Mouse (Mus musculus): ENCODE data around the gene Nf1.

Nf1 gene

DNA sequence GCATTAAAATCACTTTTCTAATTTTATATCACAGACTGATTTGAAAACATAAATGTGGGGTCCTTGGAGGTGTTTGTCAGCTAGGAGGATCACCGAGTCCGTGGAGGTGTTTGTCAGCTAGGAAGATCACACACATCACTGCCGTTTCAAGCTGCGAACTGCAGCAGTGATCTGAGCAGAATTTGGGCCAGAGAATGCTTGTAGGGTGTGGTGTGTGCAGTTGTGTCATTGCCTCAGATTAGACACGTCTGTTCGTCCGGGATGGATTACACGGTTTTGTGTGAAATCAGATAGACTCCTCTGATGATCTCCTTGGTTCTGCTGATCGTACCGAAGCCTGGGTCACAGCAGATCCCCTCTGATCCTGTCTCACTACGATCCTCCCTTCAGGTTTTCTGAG, 191.3 kb downstream of the Nf1 start:
- no peak for DNase-seq

DNA sequence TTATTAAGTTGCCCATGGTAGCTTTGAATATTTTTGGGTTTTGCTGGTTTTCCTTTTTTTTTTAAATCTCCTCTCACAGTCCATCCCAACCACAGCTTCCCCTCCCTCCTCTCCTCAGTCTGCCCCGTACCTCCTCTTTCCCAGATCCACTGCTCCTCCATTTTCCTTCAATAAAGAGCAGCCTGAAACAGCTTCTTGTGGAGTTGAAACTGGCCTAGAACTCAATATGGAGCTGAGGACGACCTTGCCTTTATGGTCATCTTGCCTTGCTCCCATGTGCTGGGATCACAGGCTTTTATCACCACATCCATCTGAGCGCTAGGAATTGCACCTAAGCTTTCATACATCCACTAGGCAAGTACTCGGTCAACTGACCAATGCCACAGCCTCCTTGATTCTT, 192.0 kb downstream of the Nf1 start:
- DNase-seq = no peak

DNA sequence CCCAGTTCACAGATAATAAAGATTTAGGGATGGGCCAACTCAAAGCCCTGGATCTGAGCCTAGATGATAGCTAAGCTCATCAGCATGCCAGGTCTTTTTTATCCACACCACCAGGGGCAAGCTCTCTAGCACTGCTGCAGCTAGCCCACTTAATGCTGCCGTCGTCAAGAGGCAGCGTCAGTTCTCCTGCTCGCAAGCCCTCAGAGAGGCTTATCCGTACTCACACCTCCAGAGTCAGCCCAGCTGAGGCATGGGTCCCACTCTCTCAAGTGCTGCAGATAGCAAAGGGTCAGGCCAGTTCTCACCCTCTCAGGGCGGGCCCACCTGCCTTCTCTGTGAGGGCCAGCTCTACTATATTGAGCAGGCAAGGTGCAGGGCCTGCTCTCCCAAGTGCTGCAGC, 193.8 kb downstream of the Nf1 start:
- DNase-seq = peak; percentile 16

DNA sequence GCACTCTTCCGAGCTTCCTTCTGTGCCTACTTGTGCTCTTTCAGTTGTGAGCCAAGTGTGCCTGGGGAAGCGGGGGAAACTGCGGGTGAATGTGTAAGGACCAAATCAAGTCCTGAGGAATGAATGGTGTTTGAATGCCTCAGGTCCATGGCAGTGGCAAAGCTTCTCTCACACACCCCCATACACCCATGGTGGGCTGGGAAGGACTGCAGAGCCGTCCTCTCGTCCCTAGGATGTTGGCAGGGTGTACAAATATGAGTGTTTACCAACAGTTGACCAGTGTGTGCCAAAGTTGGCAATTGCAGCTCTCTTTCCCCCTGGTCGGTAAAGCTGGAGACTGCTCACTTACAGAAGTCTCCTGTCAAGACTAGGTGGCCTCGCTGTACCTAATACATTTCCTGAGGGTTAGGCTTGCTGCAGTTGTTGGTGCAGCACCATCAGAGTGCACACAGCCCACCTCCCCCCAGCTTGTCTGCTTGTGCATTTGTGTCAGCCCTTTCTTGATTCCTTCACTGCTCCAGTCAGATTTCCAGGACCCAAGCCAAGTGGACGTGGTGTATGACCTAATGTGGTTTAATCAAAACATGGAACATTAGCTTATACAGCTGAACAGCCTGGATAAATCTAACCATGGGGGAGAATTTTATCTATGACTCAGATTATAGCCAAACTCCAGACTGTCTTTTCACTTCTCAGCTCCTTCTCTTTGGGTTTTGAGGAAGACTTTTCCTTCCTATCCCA, 194.6 kb downstream of the Nf1 start:
- DNase-seq = no peak

DNA sequence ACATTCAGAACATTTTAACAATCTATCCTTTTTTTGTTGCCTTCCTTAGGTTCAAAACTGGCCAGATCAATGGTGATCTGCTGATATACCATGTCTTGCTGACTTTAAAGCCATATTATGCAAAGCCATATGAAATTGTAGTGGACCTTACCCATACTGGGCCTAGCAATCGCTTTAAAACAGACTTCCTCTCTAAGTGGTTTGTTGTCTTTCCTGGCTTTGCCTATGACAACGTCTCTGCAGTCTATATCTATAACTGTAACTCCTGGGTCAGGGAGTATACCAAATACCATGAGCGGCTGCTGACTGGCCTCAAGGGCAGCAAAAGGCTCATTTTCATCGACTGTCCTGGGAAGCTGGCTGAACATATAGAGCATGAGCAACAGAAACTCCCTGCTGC, 196.1 kb downstream of the Nf1 start:
- DNase-seq = no peak

DNA sequence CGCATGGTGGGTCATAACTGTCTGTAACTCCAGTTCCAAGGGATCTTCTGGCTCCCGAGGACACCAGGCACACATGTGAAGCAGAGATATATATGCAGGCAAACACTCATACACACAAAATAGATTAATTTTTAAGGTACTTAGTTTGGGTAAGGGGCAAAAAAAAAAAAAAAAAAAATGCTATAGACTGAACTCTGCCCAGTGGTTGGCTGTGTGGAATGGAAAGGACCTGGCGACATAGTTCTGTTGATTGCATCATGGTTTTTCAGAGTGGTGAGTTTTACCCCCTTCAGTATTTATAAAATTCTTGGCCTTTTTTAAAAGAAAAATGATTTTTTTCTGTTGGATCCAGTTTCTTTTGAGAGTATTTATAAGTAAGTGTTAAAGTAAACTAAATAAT, 196.8 kb downstream of the Nf1 start:
- no peak for DNase-seq

DNA sequence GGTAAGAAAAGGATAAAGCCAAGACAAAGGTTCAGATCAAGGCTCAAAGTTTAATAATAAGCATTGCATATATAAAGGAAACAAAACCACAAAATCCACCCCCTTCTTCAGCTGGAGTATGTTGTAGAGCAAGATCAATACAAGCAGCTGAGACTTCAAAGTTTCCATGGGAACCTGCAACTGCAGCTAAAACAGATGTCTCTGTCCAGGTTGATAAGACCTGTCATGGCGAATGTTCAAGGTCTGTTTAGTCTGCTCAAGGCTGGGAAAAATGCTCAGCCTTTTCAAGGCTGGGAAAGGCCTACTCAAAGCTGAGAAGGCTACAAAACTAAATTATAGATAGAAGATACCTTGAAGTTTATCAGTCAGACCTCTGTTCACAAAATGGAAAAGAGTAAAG, 213.1 kb downstream of the Nf1 start:
- DNase-seq = no peak

DNA sequence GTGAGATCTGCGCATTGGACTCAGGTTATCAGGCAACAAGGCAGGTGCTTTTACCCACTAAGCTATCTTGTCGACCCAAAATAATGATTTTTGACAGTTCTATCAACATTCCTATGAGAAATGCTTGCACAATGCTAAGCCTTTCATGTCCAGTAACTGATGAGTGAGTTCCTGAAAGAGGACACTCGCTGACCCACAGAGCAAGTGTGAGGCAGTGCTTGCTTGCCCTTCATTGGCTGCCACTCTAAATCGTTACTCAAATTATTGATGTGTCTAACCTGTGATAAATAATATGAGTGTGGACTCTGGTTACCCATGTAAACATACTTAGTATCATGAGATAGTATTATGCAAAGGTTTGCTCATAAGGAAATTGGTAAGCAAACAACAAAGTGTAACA, 221.0 kb downstream of the Nf1 start:
- DNase-seq = no peak

DNA sequence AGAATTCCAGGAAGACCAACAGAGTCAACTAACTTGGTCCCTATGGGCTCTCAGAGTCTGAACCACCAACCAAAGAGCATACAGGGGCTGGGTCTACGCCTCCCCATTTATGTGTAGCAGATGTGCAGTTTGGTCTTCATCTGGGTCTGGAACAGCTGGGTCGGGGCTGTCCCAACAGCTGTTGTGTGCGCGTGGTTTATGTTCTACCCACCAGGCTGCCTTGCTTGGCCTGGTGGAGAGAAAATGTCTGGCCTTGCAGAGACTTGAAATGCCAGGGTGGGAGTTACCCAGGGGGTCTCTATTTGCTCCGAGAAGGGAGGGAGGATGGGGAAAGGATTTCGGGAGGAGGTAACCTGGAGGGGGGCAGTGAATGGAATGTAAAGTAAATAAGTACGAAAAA, 224.0 kb downstream of the Nf1 start:
- DNase-seq = no peak

DNA sequence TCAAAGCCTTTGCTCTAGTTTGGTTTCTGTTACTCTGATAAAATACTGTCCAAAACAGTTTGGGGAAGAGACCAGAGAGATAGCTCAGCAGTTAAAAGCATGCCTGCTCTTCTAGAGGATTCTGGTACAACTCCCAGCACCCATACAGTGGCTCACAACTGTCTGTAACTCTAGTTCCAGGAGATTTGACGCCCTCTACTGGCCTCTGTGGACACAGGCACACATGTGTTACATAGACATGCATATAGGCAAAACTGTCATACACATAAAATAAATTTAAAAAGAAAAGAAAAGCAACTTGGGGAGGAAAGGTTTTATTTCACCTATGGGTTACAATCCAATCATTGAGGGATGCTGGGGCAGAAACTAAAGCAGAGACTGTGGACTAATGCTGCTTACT, 227.5 kb downstream of the Nf1 start:
- no peak for DNase-seq

DNA sequence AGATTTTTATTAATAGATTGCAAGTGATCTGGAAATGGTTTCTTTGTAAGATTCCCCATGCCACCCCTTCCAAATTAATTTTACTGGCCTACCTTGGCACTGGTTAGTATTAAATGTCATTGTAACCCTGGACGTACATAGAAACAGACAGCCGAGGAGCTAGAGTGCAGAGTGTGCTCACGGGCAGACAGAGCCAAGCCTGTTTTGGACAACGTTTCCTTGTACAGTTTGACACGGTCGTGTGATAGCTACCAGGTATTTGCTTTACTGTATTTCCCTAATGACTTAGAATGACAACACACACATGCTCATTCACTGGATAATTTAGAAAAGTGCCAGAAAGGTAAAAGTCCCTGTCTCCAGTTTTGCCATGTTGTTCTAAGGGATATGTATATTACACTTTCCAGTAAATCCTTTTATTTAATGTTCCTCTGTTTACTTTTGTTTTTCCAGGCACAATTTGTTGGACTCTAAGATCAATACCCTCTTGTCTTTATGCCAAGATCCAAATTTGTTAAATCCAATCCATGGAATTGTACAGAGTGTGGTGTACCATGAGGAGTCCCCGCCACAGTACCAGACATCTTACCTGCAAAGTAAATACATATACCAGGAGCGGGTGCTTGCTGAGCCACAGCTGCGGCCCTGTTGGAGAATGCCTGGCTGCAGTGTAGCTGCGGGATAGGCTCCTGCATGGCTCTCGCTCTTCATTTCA, 228.9 kb downstream of the Nf1 start:
- DNase-seq = no peak

DNA sequence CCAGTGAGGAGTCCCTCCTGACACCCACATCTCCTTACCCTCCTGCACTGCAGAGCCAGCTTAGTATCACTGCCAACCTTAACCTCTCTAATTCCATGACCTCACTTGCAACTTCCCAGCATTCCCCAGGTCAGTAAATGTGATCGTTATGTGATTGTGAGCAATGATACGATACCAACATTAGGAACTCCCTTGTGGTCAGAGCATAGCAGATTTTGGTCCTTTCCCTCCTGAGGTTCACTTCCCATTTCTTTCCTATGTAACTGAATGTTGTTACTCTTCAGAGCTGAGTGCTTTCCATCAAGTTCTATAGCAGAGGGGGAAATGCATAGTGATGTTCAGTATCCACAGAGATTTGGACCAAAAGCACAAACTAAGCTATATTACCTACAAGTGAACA, 230.8 kb downstream of the Nf1 start:
- DNase-seq = no peak

DNA sequence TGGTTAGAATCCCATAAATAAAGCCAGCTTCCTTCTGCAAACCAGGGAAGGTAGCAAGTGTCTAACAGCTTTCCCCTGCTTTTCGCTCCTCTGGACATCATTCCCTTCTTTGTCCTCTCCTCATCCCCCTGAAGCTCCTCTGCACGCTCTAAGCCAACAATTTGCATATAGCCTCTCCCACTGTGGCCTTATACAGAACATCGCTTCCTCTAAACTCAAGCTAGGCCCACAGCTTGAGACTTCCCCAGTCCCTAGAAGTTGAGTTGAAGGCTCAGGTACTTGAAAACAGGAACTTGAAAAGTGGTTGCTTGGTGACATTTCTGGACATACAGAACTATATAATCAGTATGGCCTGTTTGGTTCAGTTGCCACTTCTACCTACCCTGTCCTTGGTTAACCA, 234.3 kb downstream of the Nf1 start:
- no peak for DNase-seq

DNA sequence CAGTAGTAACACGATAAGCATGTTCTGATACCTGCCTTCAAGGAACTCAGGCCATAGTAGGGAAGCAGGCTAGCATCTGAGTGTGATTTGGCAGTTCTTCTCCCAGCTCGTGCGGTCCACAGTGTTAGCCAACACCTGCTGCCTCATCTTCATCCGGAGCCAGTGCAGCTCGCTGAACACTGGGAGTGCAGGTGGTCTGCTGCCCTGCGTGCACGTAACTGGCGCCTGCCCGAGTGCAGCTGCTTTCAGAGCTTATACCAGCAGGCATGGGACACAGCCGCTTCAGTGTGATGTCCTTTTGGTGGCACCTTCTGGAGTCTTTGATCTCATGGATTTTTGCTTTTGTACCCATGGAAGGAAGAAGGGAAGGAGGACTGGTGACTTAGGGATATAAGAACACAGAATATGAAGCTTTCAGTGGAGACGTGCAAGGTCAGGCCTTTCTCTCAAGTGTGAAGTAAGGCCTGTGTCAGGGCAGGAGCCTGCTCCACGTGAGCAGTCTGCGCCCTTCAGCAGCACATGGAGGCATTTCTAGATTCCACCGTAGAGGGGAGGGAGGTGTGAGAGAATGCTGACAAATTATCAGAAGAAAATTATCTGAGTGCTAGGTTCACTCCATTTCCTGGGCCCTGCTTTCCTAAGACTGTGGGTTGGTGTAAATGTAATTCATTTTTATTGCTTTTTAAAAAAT, 236.0 kb downstream of the Nf1 start:
- DNase-seq = no peak

DNA sequence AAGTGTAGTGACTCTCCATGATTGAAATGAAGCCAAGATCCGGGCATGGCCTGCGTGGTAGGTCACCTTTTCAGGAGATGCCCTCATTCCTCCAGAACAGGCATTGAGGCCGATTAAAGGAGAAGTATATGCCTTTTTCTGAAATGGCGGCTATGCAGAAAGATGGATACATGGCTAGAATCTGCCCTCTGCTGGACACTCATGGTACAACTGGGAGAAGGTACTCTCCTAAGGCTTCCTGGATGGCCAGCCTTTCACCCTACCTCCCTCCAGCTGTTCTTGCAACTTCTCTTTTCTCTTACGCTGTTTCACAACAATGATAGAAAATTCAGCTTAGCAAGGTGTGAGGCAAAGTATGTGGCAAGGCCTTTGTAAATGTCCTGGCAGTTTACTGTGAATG, 238.2 kb downstream of the Nf1 start:
- DNase-seq = peak; percentile 67

DNA sequence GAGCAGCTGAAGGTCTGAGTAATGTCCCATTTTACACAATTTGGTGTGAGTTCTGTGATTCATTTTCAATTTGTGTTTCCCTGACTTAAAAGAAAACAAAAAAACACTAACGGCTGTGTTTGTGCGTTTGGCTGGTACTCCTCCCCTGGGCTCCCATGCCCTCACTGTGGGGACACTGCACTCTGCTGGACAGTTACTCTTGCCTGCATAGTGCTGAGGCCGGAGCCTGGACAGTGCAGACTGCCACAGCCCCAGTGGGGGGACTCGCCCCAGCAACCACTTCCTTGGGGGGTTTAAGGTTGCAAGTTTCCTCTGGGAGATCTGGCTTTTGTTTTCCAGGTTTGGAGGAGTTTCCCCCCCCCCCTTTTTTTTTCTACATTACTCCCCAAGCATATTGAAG, 241.2 kb downstream of the Nf1 start:
- DNase-seq = no peak

DNA sequence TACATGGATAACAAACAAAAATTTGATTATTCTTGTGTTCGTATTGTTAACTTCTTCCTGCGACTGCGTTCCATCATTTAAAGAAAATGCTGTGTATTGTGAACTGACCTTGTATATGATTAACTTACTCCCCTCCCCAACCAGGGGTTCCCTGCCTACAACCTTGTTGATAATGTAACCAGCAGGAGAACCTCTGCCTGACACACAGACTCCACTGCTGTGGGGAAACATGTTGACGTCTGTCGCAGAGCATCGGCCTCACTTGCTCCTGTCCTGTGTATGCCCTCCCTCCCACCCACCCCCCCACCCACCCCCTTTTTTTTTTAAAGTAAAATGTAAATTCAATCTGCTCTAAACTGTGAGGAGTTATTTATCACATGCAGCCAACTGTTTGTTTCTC, 241.8 kb downstream of the Nf1 start:
- DNase-seq = no peak

DNA sequence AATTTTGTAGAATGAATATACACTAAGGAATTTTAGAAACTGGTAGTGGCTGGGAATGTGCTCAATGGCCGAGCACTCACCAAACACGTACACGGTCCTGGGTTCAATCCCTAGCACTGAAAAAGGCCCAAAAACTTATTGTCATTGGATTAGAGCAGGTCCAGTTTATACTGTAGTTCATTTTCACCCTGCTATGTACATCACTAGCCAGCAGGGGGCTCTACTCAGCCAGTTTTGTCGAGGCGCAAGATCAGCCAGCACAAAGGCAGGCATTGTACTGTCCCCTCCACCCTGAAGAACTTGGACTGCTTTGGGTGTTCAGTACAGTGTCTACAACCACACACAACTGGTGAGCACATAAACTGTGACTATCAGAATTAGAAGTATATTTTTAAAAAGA, 244.7 kb downstream of the Nf1 start:
- DNase-seq = peak; percentile 57

DNA sequence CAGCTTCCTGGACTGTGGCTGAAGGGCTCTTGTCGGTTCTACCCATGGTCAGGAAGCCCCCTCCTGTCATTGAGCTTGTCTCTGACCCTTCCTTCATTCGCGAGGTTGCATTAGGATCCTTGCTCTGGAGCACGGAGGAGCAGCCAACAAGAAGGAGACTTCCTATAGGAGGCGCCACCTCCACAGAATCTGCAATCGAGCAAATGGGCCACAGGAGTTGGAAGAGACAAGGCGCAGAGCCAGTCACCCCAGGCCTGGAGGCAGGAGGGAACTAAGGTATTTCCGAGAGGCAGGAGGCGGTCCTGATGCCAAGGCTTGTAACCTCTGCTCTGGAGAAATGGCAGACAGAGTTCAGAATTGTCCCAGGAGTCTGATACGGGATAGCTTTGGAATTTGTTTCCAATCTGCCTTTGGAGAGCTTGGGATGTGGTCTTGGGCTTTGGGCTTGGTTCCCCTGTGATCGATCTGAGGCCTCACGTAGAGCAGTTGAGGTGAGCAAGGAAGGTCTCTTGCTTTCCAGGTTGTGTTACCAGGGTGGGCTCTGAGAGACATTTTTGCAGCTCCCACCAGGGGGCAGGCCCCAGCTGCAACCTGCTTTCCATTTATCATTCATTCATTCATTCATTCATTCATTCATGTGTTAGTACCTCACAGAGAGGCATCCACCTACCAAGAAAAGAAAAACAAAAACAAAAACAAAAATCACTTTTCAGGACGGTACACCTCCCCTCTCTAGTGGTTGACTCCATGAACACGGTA, 250.0 kb downstream of the Nf1 start:
- DNase-seq = peak; percentile 19

DNA sequence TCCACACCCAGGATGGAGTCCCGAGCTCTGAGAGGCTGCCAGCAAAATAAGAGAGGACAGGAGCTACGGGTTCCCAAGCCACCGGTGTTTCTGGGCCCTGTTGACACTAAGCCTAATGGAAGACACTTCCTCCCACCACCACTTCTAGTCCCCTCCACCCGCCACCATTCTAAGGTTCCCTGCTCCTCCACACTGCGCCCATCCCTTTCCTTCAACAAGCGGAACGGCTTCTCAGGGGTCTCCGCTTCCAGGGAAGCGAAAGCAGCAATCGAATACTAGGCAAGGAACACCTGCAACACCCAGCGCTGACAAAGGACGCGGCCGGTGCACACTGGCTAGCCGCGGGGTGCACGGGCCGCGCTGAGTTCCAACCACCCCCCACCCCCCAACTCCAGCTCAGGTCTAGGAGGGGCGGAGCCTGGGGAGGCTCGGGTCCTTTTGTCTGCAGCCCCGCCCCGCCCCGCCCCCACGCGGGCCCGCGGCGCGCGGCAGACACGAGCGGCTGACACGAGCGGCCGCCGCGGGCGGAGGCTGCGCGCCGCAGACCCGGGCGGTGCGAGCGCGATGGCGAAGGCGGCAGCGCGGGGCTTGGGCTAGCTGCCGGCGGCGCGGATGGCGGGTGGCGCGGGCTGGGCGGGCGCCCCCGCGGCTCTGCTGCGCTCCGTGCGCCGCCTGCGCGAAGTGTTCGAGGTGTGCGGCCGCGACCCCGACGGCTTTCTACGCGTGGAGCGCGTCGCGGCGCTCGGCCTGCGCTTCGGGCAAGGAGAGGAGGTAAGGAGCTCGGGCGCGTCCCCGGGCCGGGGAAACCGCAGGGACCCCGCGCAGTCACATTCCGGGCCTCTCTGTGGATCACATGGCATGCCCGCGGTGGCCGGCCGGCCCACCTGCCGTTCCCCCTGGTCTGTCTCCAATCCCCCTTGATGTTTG, 251.4 kb downstream of the Nf1 start, which contains the start of gene Rab11fip4:
Gene Rab11fip4, plus strand, starts transcription at position 549 of the 927 bp plus-strand sequence.
- no peak for DNase-seq

DNA sequence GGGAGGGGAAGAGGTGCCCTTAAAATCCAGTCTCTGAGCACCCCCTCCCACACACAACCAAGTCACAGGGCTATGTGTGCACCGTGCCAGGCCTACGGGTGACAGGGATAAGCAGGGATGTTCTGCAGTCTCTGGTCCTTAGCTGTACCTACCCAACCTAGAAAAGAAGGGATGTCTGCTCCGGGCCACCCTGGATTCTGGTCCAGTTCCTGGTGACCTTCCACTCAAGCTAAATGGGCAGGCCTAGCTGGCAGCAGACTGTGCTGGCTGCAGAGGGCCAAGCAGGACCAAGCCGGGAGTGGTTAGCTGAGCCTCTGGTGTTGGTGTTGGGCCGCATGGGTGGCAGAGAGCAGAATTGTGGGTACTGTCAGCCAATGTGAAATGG, 252.1 kb downstream of the Nf1 start:
- no peak for DNase-seq

DNA sequence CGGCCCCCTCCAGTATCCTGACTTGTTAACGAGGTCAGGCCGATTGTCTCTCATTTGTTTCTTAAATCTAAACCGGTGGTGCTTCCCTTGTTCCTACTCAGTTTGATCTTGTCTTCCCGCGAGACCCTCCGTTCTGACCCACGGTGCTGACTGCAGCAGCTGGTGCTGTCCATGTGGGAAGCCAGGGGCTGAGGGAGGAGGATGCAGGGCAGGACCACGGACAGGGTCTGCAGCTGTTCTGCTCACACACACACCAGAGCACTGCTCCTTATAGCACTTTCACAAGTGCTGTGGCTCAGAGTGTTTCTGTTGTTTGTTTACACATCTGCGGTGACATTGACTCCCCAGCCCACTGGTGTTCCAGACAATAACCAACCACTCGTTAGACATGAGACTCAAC, 254.0 kb downstream of the Nf1 start:
- no peak for DNase-seq

All from liver (tissue).